Mouse (Mus musculus): ENCODE measurements at regions not wholly inside any gene's neighbourhood (a gene's known extent, or its start where the extent isn't known, plus 50 kb on each side); places are given as distances from the start of the nearest gene placed in this dataset.

GRCm38 (mm10) chr12:112348116-112348515, 141.1 kb upstream of the A530016L24Rik start:
- 97% methylated on average over 9 of the region's 9 CpGs for WGBS
- Histone ChIP-seq H3K27me3 (ENCODE audit: control insufficient read depth, insufficient read depth, low read depth, low read length) (no peaks in the 10 kb centered on the region), H3K4me3 (ENCODE audit: low read length) (no peak overlapping the region), H3K4me1 (replicated peaks; ENCODE audit: control insufficient read depth, insufficient read depth, low read length) (no peaks in the 10 kb centered on the region; the same call in 1 of the 2 replicates), H3K4me2 (ENCODE audit: low read depth, low read length) (no peak overlapping the region), H3K9ac (ENCODE audit: low read length) (no peak overlapping the region), H3K36me3 (ENCODE audit: control insufficient read depth, insufficient read depth, low read length) (no peaks in the 10 kb centered on the region), H3K9me3 (ENCODE audit: control insufficient read depth, low read length) (no peaks in the 10 kb centered on the region), H3K27ac (ENCODE audit: low read length) (no peak overlapping the region)
- ATAC-seq (ENCODE audit: low read depth), result no peak

GRCm38 (mm10) chr12:112349676-112350318, 139.5 kb upstream of the A530016L24Rik start:
- Histone ChIP-seq H3K4me2 (ENCODE audit: low read depth, low read length) (no peak overlapping the region; the same call in 1 of the 2 replicates), H3K9ac (ENCODE audit: low read length) (no peak overlapping the region), H3K9me3 (ENCODE audit: control insufficient read depth, low read length) (no peaks in the 10 kb centered on the region), H3K36me3 (ENCODE audit: control insufficient read depth, insufficient read depth, low read length) (no peaks in the 10 kb centered on the region), H3K4me1 (replicated peaks; ENCODE audit: control insufficient read depth, insufficient read depth, low read length) (no peaks in the 10 kb centered on the region; the same call in 1 of the 2 replicates), H3K27ac (ENCODE audit: low read length) (no peak overlapping the region), H3K4me3 (ENCODE audit: low read length) (no peak overlapping the region), H3K27me3 (ENCODE audit: control insufficient read depth, insufficient read depth, low read depth, low read length) (no peaks in the 10 kb centered on the region)
- 32% methylated on average over 17 of the region's 17 CpGs for WGBS
- ATAC-seq (ENCODE audit: low read depth), result peak; percentile 45; the same call in 1 of the 2 replicates

GRCm38 (mm10) chr12:112350733-112351132, 138.5 kb upstream of the A530016L24Rik start:
- no peak for ATAC-seq (ENCODE audit: low read depth)
- H3K4me2 ChIP-seq (ENCODE audit: low read depth, low read length), result no peak overlapping the region
- H3K27ac ChIP-seq (ENCODE audit: low read length), result no peak overlapping the region
- no peaks in the 10 kb centered on the region; the same call in 1 of the 2 replicates for H3K4me1 ChIP-seq (replicated peaks; ENCODE audit: control insufficient read depth, insufficient read depth, low read length)
- H3K9me3 ChIP-seq (ENCODE audit: control insufficient read depth, low read length), result no peaks in the 10 kb centered on the region
- 22% methylated on average over 9 of the region's 9 CpGs for WGBS
- no peak overlapping the region for H3K9ac ChIP-seq (ENCODE audit: low read length)
- H3K36me3 ChIP-seq (ENCODE audit: control insufficient read depth, insufficient read depth, low read length), result no peaks in the 10 kb centered on the region
- H3K4me3 ChIP-seq (ENCODE audit: low read length), result no peak overlapping the region
- no peaks in the 10 kb centered on the region for H3K27me3 ChIP-seq (ENCODE audit: control insufficient read depth, insufficient read depth, low read depth, low read length)

- no peaks in the 10 kb centered on the region for H3K4me1 ChIP-seq (replicated peaks; ENCODE audit: control insufficient read depth, insufficient read depth, low read length)
- H3K4me3 ChIP-seq (ENCODE audit: low read length), result no peak overlapping the region
- ATAC-seq (ENCODE audit: low read depth), result no peak
- H3K27me3 ChIP-seq (ENCODE audit: control insufficient read depth, insufficient read depth, low read depth, low read length), result no peaks in the 10 kb centered on the region
- 70% methylated on average over 3 of the region's 3 CpGs for WGBS
- peaks cover 3% of the 10 kb centered on the region; the same call in 1 of the 2 replicates for H3K9me3 ChIP-seq (ENCODE audit: control insufficient read depth, low read length)
- no peak overlapping the region for H3K27ac ChIP-seq (ENCODE audit: low read length)
- no peak overlapping the region for H3K9ac ChIP-seq (ENCODE audit: low read length)
- no peak overlapping the region for H3K4me2 ChIP-seq (ENCODE audit: low read depth, low read length)
- H3K36me3 ChIP-seq (ENCODE audit: control insufficient read depth, insufficient read depth, low read length), result no peaks in the 10 kb centered on the region
Observed at GRCm38 (mm10) chr12:112363349-112363748, 125.9 kb upstream of the A530016L24Rik start.

- Histone ChIP-seq H3K4me2 (ENCODE audit: low read depth, low read length) (no peak overlapping the region), H3K9me3 (ENCODE audit: control insufficient read depth, low read length) (peaks cover 3% of the 10 kb centered on the region; the same call in 1 of the 2 replicates), H3K27me3 (ENCODE audit: control insufficient read depth, insufficient read depth, low read depth, low read length) (no peaks in the 10 kb centered on the region), H3K27ac (ENCODE audit: low read length) (no peak overlapping the region), H3K36me3 (ENCODE audit: control insufficient read depth, insufficient read depth, low read length) (no peaks in the 10 kb centered on the region), H3K4me3 (ENCODE audit: low read length) (no peak overlapping the region), H3K4me1 (replicated peaks; ENCODE audit: control insufficient read depth, insufficient read depth, low read length) (no peaks in the 10 kb centered on the region), H3K9ac (ENCODE audit: low read length) (no peak overlapping the region)
- 69% methylated on average over 4 of the region's 4 CpGs for WGBS
- ATAC-seq (ENCODE audit: low read depth), result no peak
Observed at GRCm38 (mm10) chr12:112367221-112367620, 122.0 kb upstream of the A530016L24Rik start.

- Histone ChIP-seq H3K27me3 (ENCODE audit: control insufficient read depth, insufficient read depth, low read depth, low read length) (no peaks in the 10 kb centered on the region), H3K4me1 (replicated peaks; ENCODE audit: control insufficient read depth, insufficient read depth, low read length) (no peaks in the 10 kb centered on the region), H3K36me3 (ENCODE audit: control insufficient read depth, insufficient read depth, low read length) (no peaks in the 10 kb centered on the region), H3K4me3 (ENCODE audit: low read length) (no peak overlapping the region), H3K4me2 (ENCODE audit: low read depth, low read length) (no peak overlapping the region), H3K9me3 (ENCODE audit: control insufficient read depth, low read length) (peaks cover 3% of the 10 kb centered on the region; the same call in 1 of the 2 replicates), H3K9ac (ENCODE audit: low read length) (no peak overlapping the region), H3K27ac (ENCODE audit: low read length) (no peak overlapping the region)
- WGBS, result 66% methylated on average over 6 of the region's 6 CpGs
- ATAC-seq (ENCODE audit: low read depth), result no peak
Observed at GRCm38 (mm10) chr12:112368112-112368511, 121.1 kb upstream of the A530016L24Rik start.

- peaks cover 3% of the 10 kb centered on the region; the same call in 1 of the 2 replicates for H3K9me3 ChIP-seq (ENCODE audit: control insufficient read depth, low read length)
- 52% methylated on average over 15 of the region's 15 CpGs for WGBS
- no peak overlapping the region for H3K4me3 ChIP-seq (ENCODE audit: low read length)
- H3K27me3 ChIP-seq (ENCODE audit: control insufficient read depth, insufficient read depth, low read depth, low read length), result no peaks in the 10 kb centered on the region
- no peaks in the 10 kb centered on the region for H3K4me1 ChIP-seq (replicated peaks; ENCODE audit: control insufficient read depth, insufficient read depth, low read length)
- no peak overlapping the region for H3K27ac ChIP-seq (ENCODE audit: low read length)
- no peak overlapping the region for H3K9ac ChIP-seq (ENCODE audit: low read length)
- no peaks in the 10 kb centered on the region for H3K36me3 ChIP-seq (ENCODE audit: control insufficient read depth, insufficient read depth, low read length)
- H3K4me2 ChIP-seq (ENCODE audit: low read depth, low read length), result no peak overlapping the region
- no peak for ATAC-seq (ENCODE audit: low read depth)
Observed at GRCm38 (mm10) chr12:112369581-112370371, 119.5 kb upstream of the A530016L24Rik start.

- 67% methylated on average over 14 of the region's 14 CpGs for WGBS
- no peak overlapping the region for H3K4me2 ChIP-seq (ENCODE audit: low read depth, low read length)
Observed at GRCm38 (mm10) chr12:112372234-112373050, 116.8 kb upstream of the A530016L24Rik start.

GRCm38 (mm10) chr12:112373966-112374365, 115.3 kb upstream of the A530016L24Rik start:
- no peak for ATAC-seq (ENCODE audit: low read depth)
- H3K27ac ChIP-seq (ENCODE audit: low read length), result no peak overlapping the region
- no peaks in the 10 kb centered on the region for H3K4me1 ChIP-seq (replicated peaks; ENCODE audit: control insufficient read depth, insufficient read depth, low read length)
- H3K9me3 ChIP-seq (ENCODE audit: control insufficient read depth, low read length), result no peaks in the 10 kb centered on the region
- no peaks in the 10 kb centered on the region for H3K36me3 ChIP-seq (ENCODE audit: control insufficient read depth, insufficient read depth, low read length)
- H3K27me3 ChIP-seq (ENCODE audit: control insufficient read depth, insufficient read depth, low read depth, low read length), result no peaks in the 10 kb centered on the region
- no peak overlapping the region for H3K9ac ChIP-seq (ENCODE audit: low read length)
- WGBS, result 77% methylated on average over 7 of the region's 7 CpGs
- no peak overlapping the region for H3K4me3 ChIP-seq (ENCODE audit: low read length)
- no peak overlapping the region for H3K4me2 ChIP-seq (ENCODE audit: low read depth, low read length)

More at GRCm38 (mm10) chr12:112372234-112373050, 116.8 kb upstream of the A530016L24Rik start:
- Histone ChIP-seq H3K4me3 (ENCODE audit: low read length) (no peak overlapping the region), H3K4me1 (replicated peaks; ENCODE audit: control insufficient read depth, insufficient read depth, low read length) (no peaks in the 10 kb centered on the region), H3K27ac (ENCODE audit: low read length) (no peak overlapping the region), H3K36me3 (ENCODE audit: control insufficient read depth, insufficient read depth, low read length) (no peaks in the 10 kb centered on the region), H3K9me3 (ENCODE audit: control insufficient read depth, low read length) (no peaks in the 10 kb centered on the region), H3K27me3 (ENCODE audit: control insufficient read depth, insufficient read depth, low read depth, low read length) (no peaks in the 10 kb centered on the region), H3K9ac (ENCODE audit: low read length) (no peak overlapping the region)
- ATAC-seq (ENCODE audit: low read depth), result no peak

Measured in lung, embryonic 16.5 days (tissue).